Mouse (Mus musculus): ENCODE data around the gene Sfxn3. TPM values are rescaled to one million over a fixed set of nuclear protein-coding genes. Genes with fewer than 3 reads are reported as not detected.

Gene Sfxn3
- total RNA-seq, 2 experiments from 2014 or later, result 6.4 to 10.6 TPM

GRCm38 (mm10) chr19:45067758-45068510 is 20.6 kb downstream of the Sfxn3 start:
- 0 out of 2 replicates have a peak, but pooled peaks have one; percentile 36 for ATAC-seq (replicated peaks; ENCODE audit: low FRiP score, low TSS enrichment, poor library complexity, severe bottlenecking)

- 0 out of 2 replicates have a peak, but pooled peaks have one; percentile 30 for ATAC-seq (replicated peaks; ENCODE audit: low FRiP score, low TSS enrichment, poor library complexity, severe bottlenecking)
These were observed 26.7 kb downstream of the Sfxn3 start for GRCm38 (mm10) chr19:45073871-45074542.

- peak; percentile 52 for ATAC-seq (replicated peaks; ENCODE audit: low FRiP score, low TSS enrichment, poor library complexity, severe bottlenecking)
These were observed 27.4 kb downstream of the Sfxn3 start, which contains the start of gene Kazald1 for GRCm38 (mm10) chr19:45074580-45075322. Kazald1 (plus strand) TSS chr19:45075241.

GRCm38 (mm10) chr19:45075323-45076035 is 28.2 kb downstream of the Sfxn3 start:
- peak; percentile 48 for ATAC-seq (replicated peaks; ENCODE audit: low FRiP score, low TSS enrichment, poor library complexity, severe bottlenecking)

- peak; percentile 15 for ATAC-seq (replicated peaks; ENCODE audit: low FRiP score, low TSS enrichment, poor library complexity, severe bottlenecking)
These were observed 28.8 kb downstream of the Sfxn3 start for GRCm38 (mm10) chr19:45076036-45076575.

- peak; percentile 52 for ATAC-seq (replicated peaks; ENCODE audit: low FRiP score, low TSS enrichment, poor library complexity, severe bottlenecking)
These were observed 29.5 kb downstream of the Sfxn3 start for GRCm38 (mm10) chr19:45076586-45077510.

- no peak for ATAC-seq (replicated peaks; ENCODE audit: low FRiP score, low TSS enrichment, poor library complexity, severe bottlenecking)
These were observed 30.7 kb downstream of the Sfxn3 start for GRCm38 (mm10) chr19:45077742-45078645.

- ATAC-seq (replicated peaks; ENCODE audit: low FRiP score, low TSS enrichment, poor library complexity, severe bottlenecking), result no peak
These were observed 31.9 kb downstream of the Sfxn3 start for GRCm38 (mm10) chr19:45078971-45079764.

GRCm38 (mm10) chr19:45079769-45080515 is 32.6 kb downstream of the Sfxn3 start:
- no peak for ATAC-seq (replicated peaks; ENCODE audit: low FRiP score, low TSS enrichment, poor library complexity, severe bottlenecking)

- no peak for ATAC-seq (replicated peaks; ENCODE audit: low FRiP score, low TSS enrichment, poor library complexity, severe bottlenecking)
These were observed 33.4 kb downstream of the Sfxn3 start for GRCm38 (mm10) chr19:45080711-45081110.

GRCm38 (mm10) chr19:45081279-45081678 is 34.0 kb downstream of the Sfxn3 start:
- no peak for ATAC-seq (replicated peaks; ENCODE audit: low FRiP score, low TSS enrichment, poor library complexity, severe bottlenecking)

GRCm38 (mm10) chr19:45081841-45082550 is 34.7 kb downstream of the Sfxn3 start:
- peak; percentile 56 for ATAC-seq (replicated peaks; ENCODE audit: low FRiP score, low TSS enrichment, poor library complexity, severe bottlenecking)

- 0 out of 2 replicates have a peak, but pooled peaks have one; percentile 52 for ATAC-seq (replicated peaks; ENCODE audit: low FRiP score, low TSS enrichment, poor library complexity, severe bottlenecking)
These were observed 50.6 kb downstream of the Sfxn3 start for GRCm38 (mm10) chr19:45097868-45098267.

GRCm38 (mm10) chr19:45100486-45101270 is 53.4 kb downstream of the Sfxn3 start:
- ATAC-seq (replicated peaks; ENCODE audit: low FRiP score, low TSS enrichment, poor library complexity, severe bottlenecking), result 0 out of 2 replicates have a peak, but pooled peaks have one; percentile 47
